Mouse (Mus musculus): Measurements from ENCODE around the gene Osbpl8. TPM values are rescaled to one million over a fixed set of nuclear protein-coding genes. Genes with fewer than 3 reads are reported as not detected.
"Not testable (repeated sequence)": the region's sequence is repeated elsewhere in the genome, so short reads cannot be mapped to it uniquely, and the experiment has no call there.

Osbpl8 gene
- polyA plus RNA-seq, 1 experiment, result 25.0 TPM

GRCm38 (mm10) chr10:111223218-111223830, 58.8 kb downstream of the Osbpl8 start:
- WGBS, result 71% methylated on average over 10 of the region's 10 CpGs

GRCm38 (mm10) chr10:111224696-111225095, 60.1 kb downstream of the Osbpl8 start:
- H3K27ac ChIP-seq (ENCODE audit: control insufficient read depth, insufficient read depth, low read depth, low read length, poor library complexity), result no peak overlapping the region
- H3K4me1 ChIP-seq (ENCODE audit: control insufficient read depth, insufficient read depth, low read length), result no peaks in the 10 kb centered on the region; the same call in 1 of the 2 replicates
- no peak overlapping the region for H3K4me3 ChIP-seq (replicated peaks; ENCODE audit: control insufficient read depth, low read depth, low read length)
- TF ChIP-seq POLR2A (IDR thresholded peaks at IDR 0.05; ENCODE audit: borderline replicate concordance, control insufficient read depth, low read depth, low read length) (no peak), CTCF (IDR thresholded peaks at IDR 0.05; ENCODE audit: control insufficient read depth, insufficient read depth, low read length) (no peak)
- WGBS, result 96% methylated on average over 4 of the region's 4 CpGs

More at GRCm38 (mm10) chr10:111223218-111223830, 58.8 kb downstream of the Osbpl8 start:
- TF ChIP-seq POLR2A (IDR thresholded peaks at IDR 0.05; ENCODE audit: borderline replicate concordance, control insufficient read depth, low read depth, low read length) (no peak), CTCF (IDR thresholded peaks at IDR 0.05; ENCODE audit: control insufficient read depth, insufficient read depth, low read length) (no peak)
- Histone ChIP-seq H3K4me1 (ENCODE audit: control insufficient read depth, insufficient read depth, low read length) (no peaks in the 10 kb centered on the region; the same call in 1 of the 2 replicates), H3K4me3 (replicated peaks; ENCODE audit: control insufficient read depth, low read depth, low read length) (no peak overlapping the region), H3K27ac (ENCODE audit: control insufficient read depth, insufficient read depth, low read depth, low read length, poor library complexity) (no peak overlapping the region; the same call in 1 of the 2 replicates)

GRCm38 (mm10) chr10:111226508-111226907, 62.0 kb downstream of the Osbpl8 start:
- 36% methylated on average over 3 of the region's 3 CpGs for WGBS
- TF ChIP-seq CTCF (IDR thresholded peaks at IDR 0.05; ENCODE audit: control insufficient read depth, insufficient read depth, low read length) (peak; percentile 91), POLR2A (IDR thresholded peaks at IDR 0.05; ENCODE audit: borderline replicate concordance, control insufficient read depth, low read depth, low read length) (no peak)
- no peak overlapping the region for H3K4me3 ChIP-seq (replicated peaks; ENCODE audit: control insufficient read depth, low read depth, low read length)
- H3K27ac ChIP-seq (ENCODE audit: control insufficient read depth, insufficient read depth, low read depth, low read length, poor library complexity), result no peak overlapping the region
- no peaks in the 10 kb centered on the region; the same call in 1 of the 2 replicates for H3K4me1 ChIP-seq (ENCODE audit: control insufficient read depth, insufficient read depth, low read length)

DNA sequence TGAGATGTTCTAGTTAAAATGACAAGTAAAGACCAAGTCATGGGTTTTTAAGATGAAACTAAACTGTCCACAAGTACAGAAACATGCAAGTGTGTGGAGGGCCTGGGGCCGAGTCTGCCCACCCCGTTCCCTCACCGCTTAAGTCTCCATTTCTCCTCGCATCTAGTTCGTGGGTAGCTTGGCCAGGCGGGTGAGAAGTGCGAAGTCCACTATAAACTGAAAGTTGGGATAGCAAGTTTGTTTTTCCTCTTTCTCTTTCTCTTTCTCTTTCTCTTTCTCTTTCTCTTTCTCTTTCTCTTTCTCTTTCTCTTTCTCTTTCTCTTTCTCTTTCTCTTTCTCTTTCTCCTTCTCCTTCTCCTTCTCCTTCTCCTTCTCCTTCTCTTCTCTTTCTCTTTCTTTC, 67.7 kb downstream of the Osbpl8 start:
- WGBS, result 92% methylated on average over 7 of the region's 7 CpGs
- not testable (repeated sequence) for H3K4me3 ChIP-seq (replicated peaks; ENCODE audit: control insufficient read depth, low read depth, low read length); H3K27ac ChIP-seq (ENCODE audit: control insufficient read depth, insufficient read depth, low read depth, low read length, poor library complexity); H3K4me1 ChIP-seq (ENCODE audit: control insufficient read depth, insufficient read depth, low read length)

DNA sequence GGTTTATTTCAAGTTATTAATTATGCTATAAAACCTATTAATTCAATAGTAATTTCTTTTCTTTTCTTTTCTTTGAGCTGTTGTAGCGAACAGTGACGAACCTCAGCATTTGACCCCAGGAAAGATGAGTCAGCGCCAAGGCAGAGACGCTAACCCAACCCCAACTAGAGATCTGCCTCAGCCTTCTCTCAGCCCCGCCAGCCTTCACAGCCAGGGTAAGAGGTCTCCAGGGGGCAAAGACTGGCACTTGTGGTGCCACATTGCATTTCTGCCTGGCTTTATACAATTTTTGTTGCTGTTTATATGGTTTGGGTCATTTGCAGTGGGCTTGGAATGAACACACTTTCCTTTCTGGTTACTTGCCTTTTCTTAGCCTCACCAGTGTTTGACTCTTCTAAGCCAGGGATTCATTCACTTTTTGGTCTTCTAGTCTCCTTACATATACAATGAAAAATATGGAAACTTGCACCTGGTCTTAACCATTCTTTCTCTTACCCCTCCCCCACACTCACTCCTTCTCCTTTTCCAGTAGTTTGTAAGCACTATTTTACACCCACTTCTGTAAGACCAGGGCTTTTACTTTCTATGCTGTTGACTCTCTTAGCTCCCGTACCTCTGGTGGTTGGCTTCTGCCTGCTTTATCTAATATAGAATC, 69.1 kb downstream of the Osbpl8 start:
- WGBS, result 69% methylated on average over 6 of the region's 6 CpGs
- H3K4me3 ChIP-seq (replicated peaks; ENCODE audit: control insufficient read depth, low read depth, low read length), result no peak overlapping the region
- peaks cover 2% of the 10 kb centered on the region; the same call in 1 of the 2 replicates for H3K4me1 ChIP-seq (ENCODE audit: control insufficient read depth, insufficient read depth, low read length)
- TF ChIP-seq CTCF (IDR thresholded peaks at IDR 0.05; ENCODE audit: control insufficient read depth, insufficient read depth, low read length), result no peak
- TF ChIP-seq POLR2A (IDR thresholded peaks at IDR 0.05; ENCODE audit: borderline replicate concordance, control insufficient read depth, low read depth, low read length), result no peak
- no peak overlapping the region for H3K27ac ChIP-seq (ENCODE audit: control insufficient read depth, insufficient read depth, low read depth, low read length, poor library complexity)

- no peak overlapping the region for H3K4me3 ChIP-seq (replicated peaks; ENCODE audit: control insufficient read depth, low read depth, low read length)
- H3K27ac ChIP-seq (ENCODE audit: control insufficient read depth, insufficient read depth, low read depth, low read length, poor library complexity), result no peak overlapping the region
- 83% methylated on average over 6 of the region's 6 CpGs for WGBS
- peaks cover 2% of the 10 kb centered on the region; the same call in 1 of the 2 replicates for H3K4me1 ChIP-seq (ENCODE audit: control insufficient read depth, insufficient read depth, low read length)
- TF ChIP-seq POLR2A (IDR thresholded peaks at IDR 0.05; ENCODE audit: borderline replicate concordance, control insufficient read depth, low read depth, low read length) (no peak), CTCF (IDR thresholded peaks at IDR 0.05; ENCODE audit: control insufficient read depth, insufficient read depth, low read length) (no peak)
Observed at GRCm38 (mm10) chr10:111234450-111235288, 70.1 kb downstream of the Osbpl8 start.

DNA sequence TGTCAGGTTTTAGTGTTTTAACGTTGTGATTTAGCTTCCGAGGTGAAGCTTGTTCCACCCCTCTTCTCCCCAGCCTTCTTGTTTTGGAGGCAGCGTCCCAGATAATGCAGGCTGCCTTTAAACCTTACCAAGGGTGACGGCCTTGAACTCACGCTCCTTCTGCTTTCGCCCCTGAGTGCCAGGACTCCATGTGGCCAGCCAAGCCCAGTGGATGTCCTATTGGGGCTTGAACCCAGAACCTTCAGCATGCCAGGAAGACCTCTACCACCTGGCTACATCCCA, 70.7 kb downstream of the Osbpl8 start:
- Histone ChIP-seq H3K4me1 (ENCODE audit: control insufficient read depth, insufficient read depth, low read length) (peaks cover 2% of the 10 kb centered on the region; the same call in 1 of the 2 replicates), H3K27ac (ENCODE audit: control insufficient read depth, insufficient read depth, low read depth, low read length, poor library complexity) (no peak overlapping the region), H3K4me3 (replicated peaks; ENCODE audit: control insufficient read depth, low read depth, low read length) (no peak overlapping the region)
- no peak for TF ChIP-seq CTCF (IDR thresholded peaks at IDR 0.05; ENCODE audit: control insufficient read depth, insufficient read depth, low read length)
- TF ChIP-seq POLR2A (IDR thresholded peaks at IDR 0.05; ENCODE audit: borderline replicate concordance, control insufficient read depth, low read depth, low read length), result no peak
- 90% methylated on average over 6 of the region's 6 CpGs for WGBS

- Histone ChIP-seq H3K27ac (ENCODE audit: control insufficient read depth, insufficient read depth, low read depth, low read length, poor library complexity) (no peak overlapping the region), H3K4me3 (replicated peaks; ENCODE audit: control insufficient read depth, low read depth, low read length) (no peak overlapping the region), H3K4me1 (ENCODE audit: control insufficient read depth, insufficient read depth, low read length) (peaks cover 2% of the 10 kb centered on the region; the same call in 1 of the 2 replicates)
- TF ChIP-seq POLR2A (IDR thresholded peaks at IDR 0.05; ENCODE audit: borderline replicate concordance, control insufficient read depth, low read depth, low read length) (no peak), CTCF (IDR thresholded peaks at IDR 0.05; ENCODE audit: control insufficient read depth, insufficient read depth, low read length) (no peak)
- 86% methylated on average over 5 of the region's 5 CpGs for WGBS
Observed at GRCm38 (mm10) chr10:111237434-111237833, 72.9 kb downstream of the Osbpl8 start.

Data from bone marrow, adult 2 months (tissue).